ENCODE assay signal across 22 mouse cellular contexts in the genomic region with DNA sequence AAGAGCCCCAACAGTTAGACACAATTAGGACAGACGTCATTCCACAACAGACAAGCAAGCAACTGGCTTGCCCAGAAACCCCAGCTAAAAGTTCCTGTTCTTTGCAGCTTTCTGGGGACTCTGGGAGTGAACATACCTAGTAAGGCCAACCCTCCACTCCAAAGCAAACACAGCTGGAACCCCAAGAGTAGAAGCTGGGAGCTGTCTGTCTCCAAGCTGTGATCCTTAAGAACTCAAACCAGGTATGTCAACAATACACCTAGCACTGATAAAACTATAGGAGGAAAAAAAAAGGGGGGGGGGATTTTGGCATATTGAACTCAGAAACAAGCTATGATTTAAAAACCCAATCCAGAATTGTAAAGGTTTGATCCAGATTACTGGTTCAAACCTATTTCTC.
DNase-seq lines count a peak whose midpoint lies in the region; ATAC-seq and TF ChIP-seq lines count a peak whose summit lies in the region.
"Had no signal": no experiment of that assay in that cellular context is flagged by ENCODE, and none has a peak within 500 bp of the region (broad histone marks: within the 10 kb centered on the region; RNA-seq: fewer than 3 reads in every experiment).

No protein-coding gene starts in this region.

- no peak overlapping the region for H3K4me3 ChIP-seq in lung, embryonic 16.5 days (ENCODE audit: low read length)
- no peak overlapping the region for H3K4me3 ChIP-seq in stomach, embryonic 14.5 days (ENCODE audit: low read depth, low read length)
- no peak overlapping the region for H3K4me3 ChIP-seq in stomach, embryonic 15.5 days (replicated peaks)
- H3K4me3 ChIP-seq in forebrain, postnatal 0 days (ENCODE audit: low read depth, low read length): no peak overlapping the region
- H3K4me3 ChIP-seq: embryonic facial prominence, embryonic 12.5 days; embryonic facial prominence, embryonic 15.5 days; heart, embryonic 12.5 days; heart, embryonic 15.5 days had no signal

- no peak overlapping the region for H3K9ac ChIP-seq in lung, embryonic 16.5 days (ENCODE audit: low read length)
- H3K9ac ChIP-seq in stomach, embryonic 14.5 days (replicated peaks; ENCODE audit: low read depth, low read length): no peak overlapping the region
- H3K9ac ChIP-seq in stomach, embryonic 15.5 days: no peak overlapping the region
- no peak overlapping the region for H3K9ac ChIP-seq in forebrain, postnatal 0 days
- H3K9ac ChIP-seq: embryonic facial prominence, embryonic 12.5 days; embryonic facial prominence, embryonic 15.5 days; heart, embryonic 12.5 days; heart, embryonic 15.5 days; hindbrain, embryonic 14.5 days had no signal

- H3K9me3 ChIP-seq in lung, embryonic 16.5 days (ENCODE audit: control insufficient read depth, low read length): no peaks in the 10 kb centered on the region
- H3K9me3 ChIP-seq in stomach, embryonic 14.5 days (ENCODE audit: control insufficient read depth, low read depth, low read length): no peaks in the 10 kb centered on the region
- H3K9me3 ChIP-seq in stomach, embryonic 15.5 days: no peaks in the 10 kb centered on the region
- H3K9me3 ChIP-seq in forebrain, postnatal 0 days (ENCODE audit: low read length): no peaks in the 10 kb centered on the region
- H3K9me3 ChIP-seq: embryonic facial prominence, embryonic 12.5 days; embryonic facial prominence, embryonic 15.5 days; heart, embryonic 12.5 days; heart, embryonic 15.5 days had no signal

- no peak overlapping the region for H3K4me2 ChIP-seq in lung, embryonic 16.5 days (ENCODE audit: low read depth, low read length)
- H3K4me2 ChIP-seq in stomach, embryonic 14.5 days (replicated peaks; ENCODE audit: low read depth, low read length): no peak overlapping the region
- no peak overlapping the region for H3K4me2 ChIP-seq in stomach, embryonic 15.5 days
- no peak overlapping the region for H3K4me2 ChIP-seq in forebrain, postnatal 0 days (ENCODE audit: low read depth)
- H3K4me2 ChIP-seq: embryonic facial prominence, embryonic 12.5 days; embryonic facial prominence, embryonic 15.5 days; heart, embryonic 12.5 days; heart, embryonic 15.5 days; hindbrain, embryonic 14.5 days had no signal

- TF ChIP-seq CTCF in forebrain, postnatal 0 days (IDR thresholded peaks at IDR 0.05; ENCODE audit: low read depth): no peak

- H3K4me1 ChIP-seq in lung, embryonic 16.5 days (replicated peaks; ENCODE audit: control insufficient read depth, insufficient read depth, low read length): peaks cover 4% of the 10 kb centered on the region; the same call in 1 of the 2 replicates
- H3K4me1 ChIP-seq in stomach, embryonic 14.5 days (ENCODE audit: control insufficient read depth, insufficient read depth, low read length): no peaks in the 10 kb centered on the region; the same call in 1 of the 2 replicates
- H3K4me1 ChIP-seq in stomach, embryonic 15.5 days: no peaks in the 10 kb centered on the region
- H3K4me1 ChIP-seq in forebrain, postnatal 0 days (ENCODE audit: insufficient read depth): no peaks in the 10 kb centered on the region
- H3K4me1 ChIP-seq: embryonic facial prominence, embryonic 15.5 days had no signal

- no peak overlapping the region for H3K27ac ChIP-seq in lung, embryonic 16.5 days (ENCODE audit: low read length)
- H3K27ac ChIP-seq in stomach, embryonic 14.5 days (ENCODE audit: low read length): no peak overlapping the region
- no peak overlapping the region for H3K27ac ChIP-seq in stomach, embryonic 15.5 days
- no peak overlapping the region for H3K27ac ChIP-seq in forebrain, postnatal 0 days (ENCODE audit: low read depth, low read length)
- H3K27ac ChIP-seq: embryonic facial prominence, embryonic 12.5 days; embryonic facial prominence, embryonic 15.5 days; heart, embryonic 15.5 days; hindbrain, embryonic 14.5 days had no signal

- DNase-seq in lung, postnatal 10 days: no peak
- DNase-seq in forebrain, postnatal 0 days: no peak
- DNase-seq in right cerebral cortex, postnatal 25 days: no peak
- DNase-seq: adrenal gland, adult 2 months; adrenal gland, postnatal 14 days; cerebellum, adult 11 months; cerebellum, adult 2 months; cerebellum, adult 9-11 months; cerebellum, postnatal 25 days; gastrocnemius, postnatal 25 days; heart, adult 18-20 months; heart, postnatal 10 days; heart, postnatal 36 days had no signal

- 57% methylated on average over 1 of the region's 1 CpGs for whole genome bisulfite sequencing in lung, embryonic 16.5 days
- 55% methylated on average over 1 of the region's 1 CpGs for WGBS in stomach, embryonic 14.5 days
- 40% methylated on average over 1 of the region's 1 CpGs for WGBS in stomach, embryonic 15.5 days
- WGBS in forebrain, postnatal 0 days: 24% methylated on average over 1 of the region's 1 CpGs

- no peaks in the 10 kb centered on the region for H3K36me3 ChIP-seq in lung, embryonic 16.5 days (ENCODE audit: control insufficient read depth, insufficient read depth, low read length)
- no peaks in the 10 kb centered on the region for H3K36me3 ChIP-seq in stomach, embryonic 14.5 days (ENCODE audit: control insufficient read depth, insufficient read depth, low read length)
- H3K36me3 ChIP-seq in stomach, embryonic 15.5 days: no peaks in the 10 kb centered on the region
- no peaks in the 10 kb centered on the region for H3K36me3 ChIP-seq in forebrain, postnatal 0 days (ENCODE audit: insufficient read depth)
- H3K36me3 ChIP-seq: embryonic facial prominence, embryonic 12.5 days; embryonic facial prominence, embryonic 15.5 days; heart, embryonic 12.5 days; heart, embryonic 15.5 days had no signal

- H3K27me3 ChIP-seq in lung, embryonic 16.5 days (ENCODE audit: control insufficient read depth, insufficient read depth, low read depth, low read length): no peaks in the 10 kb centered on the region
- no peaks in the 10 kb centered on the region for H3K27me3 ChIP-seq in stomach, embryonic 14.5 days (ENCODE audit: control insufficient read depth, insufficient read depth, low read length)
- H3K27me3 ChIP-seq in stomach, embryonic 15.5 days (replicated peaks): no peaks in the 10 kb centered on the region
- peaks cover 34% of the 10 kb centered on the region for H3K27me3 ChIP-seq in forebrain, postnatal 0 days (ENCODE audit: insufficient read depth, low read length)
- H3K27me3 ChIP-seq: embryonic facial prominence, embryonic 12.5 days; embryonic facial prominence, embryonic 15.5 days; heart, embryonic 15.5 days had no signal

- ATAC-seq in lung, embryonic 16.5 days (ENCODE audit: low read depth): peak; percentile 57; the same call in 1 of the 2 replicates
- ATAC-seq in stomach, embryonic 14.5 days (ENCODE audit: insufficient number of reproducible peaks, insufficient read depth, low FRiP score, low read depth): 0 out of 2 replicates have a peak, but pooled peaks have one; percentile 62
- ATAC-seq in stomach, embryonic 15.5 days (ENCODE audit: insufficient read depth, low FRiP score, low read depth): peak; percentile 51; the same call in 1 of the 2 replicates
- no peak for ATAC-seq in forebrain, postnatal 0 days
- ATAC-seq: CD4-positive, CD25-positive, alpha-beta regulatory T cell, adult 4 months had no signal
